Mouse (Mus musculus) lung, postnatal 0 days (tissue): ENCODE measurements around the gene Med16. TPM values are rescaled to one million over a fixed set of nuclear protein-coding genes. Genes with fewer than 3 reads are reported as not detected.

Source experiments
- ATAC-seq: fragments of 200-750 bp; cut with Nextera tagmentation; 2 replicates; pipeline ENCODE4 v1.8.0; 2017; ENCODE audit warnings: moderate library complexity
- DNase-seq: peaks from one replicate; pipeline ENCODE4 v3.0.0-alpha.2; 2016; ENCODE audit warnings: low spot score
- H3K27ac ChIP-seq: fragments of 300-500 bp; sonication (generic); 2 replicates; pipeline ENCODE4 v1.5.1; 2014; ENCODE audit warnings: antibody characterized with exemption, mild to moderate bottlenecking, low read length, mixed read lengths
- H3K27me3 ChIP-seq: fragments of 300-500 bp; sonication (generic); replicated peaks from 2 replicates; pipeline ENCODE4 v1.6.1; 2014; ENCODE audit warnings: low read length, mixed read lengths; ENCODE audit not compliant: insufficient read depth
- H3K36me3 ChIP-seq: fragments of 300-500 bp; sonication (generic); 2 replicates; pipeline ENCODE4 v1.6.1; 2014; ENCODE audit warnings: low read length, mixed read lengths; ENCODE audit not compliant: insufficient read depth
- H3K4me1 ChIP-seq: fragments of 300-500 bp; sonication (generic); 2 replicates; pipeline ENCODE4 v1.6.1; 2014; ENCODE audit warnings: antibody characterized with exemption, low read depth, low read length, mixed read lengths; ENCODE audit not compliant: insufficient read depth
- H3K4me2 ChIP-seq: fragments of 300-500 bp; sonication (generic); replicated peaks from 2 replicates; pipeline ENCODE4 v1.6.1; 2014; ENCODE audit warnings: low read depth, mild to moderate bottlenecking, low read length, moderate library complexity, mixed read lengths
- H3K4me3 ChIP-seq: fragments of 300-500 bp; sonication (generic); 2 replicates; pipeline ENCODE4 v1.5.1; 2014; ENCODE audit warnings: low read depth, low read length
- H3K9ac ChIP-seq: fragments of 300-500 bp; sonication (generic); replicated peaks from 2 replicates; pipeline ENCODE4 v1.6.1; 2014; ENCODE audit warnings: low read depth, mild to moderate bottlenecking
- H3K9me3 ChIP-seq: fragments of 300-500 bp; sonication (generic); 2 replicates; pipeline ENCODE4 v1.6.1; 2016; ENCODE audit warnings: low read length, mixed read lengths
- CTCF ChIP-seq: IDR thresholded peaks from 2 replicates; pipeline ENCODE4 v1.5.1; 2016; ENCODE audit warnings: antibody characterized with exemption, mild to moderate bottlenecking
- EP300 ChIP-seq: IDR thresholded peaks from 2 replicates; pipeline ENCODE4 v1.6.1; 2016; ENCODE audit warnings: antibody characterized with exemption, mild to moderate bottlenecking, control low read depth
- WGBS: fragments of 180-500 bp; shearing (Covaris S2); extraction: QIAGEN DNeasy Blood & Tissue Kit; methylation state at CpG from one replicate; pipeline ENCODE4 v1.1.7; 2014; 5-methylcytosine and 5-hydroxymethylcytosine counted together
- polyA plus RNA-seq: library from polyadenylated mRNA; unstranded; fragments of >200 nt; fragmentation: Nextera tagmentation; extraction: Ambion mirVana; gene quantifications from 2 replicates; pipeline ENCODE4 v1.2.1, GENCODE M21; 2015

Med16 gene
- polyA plus RNA-seq, 1 experiment from 2014 or later = 32.8 TPM

DNA sequence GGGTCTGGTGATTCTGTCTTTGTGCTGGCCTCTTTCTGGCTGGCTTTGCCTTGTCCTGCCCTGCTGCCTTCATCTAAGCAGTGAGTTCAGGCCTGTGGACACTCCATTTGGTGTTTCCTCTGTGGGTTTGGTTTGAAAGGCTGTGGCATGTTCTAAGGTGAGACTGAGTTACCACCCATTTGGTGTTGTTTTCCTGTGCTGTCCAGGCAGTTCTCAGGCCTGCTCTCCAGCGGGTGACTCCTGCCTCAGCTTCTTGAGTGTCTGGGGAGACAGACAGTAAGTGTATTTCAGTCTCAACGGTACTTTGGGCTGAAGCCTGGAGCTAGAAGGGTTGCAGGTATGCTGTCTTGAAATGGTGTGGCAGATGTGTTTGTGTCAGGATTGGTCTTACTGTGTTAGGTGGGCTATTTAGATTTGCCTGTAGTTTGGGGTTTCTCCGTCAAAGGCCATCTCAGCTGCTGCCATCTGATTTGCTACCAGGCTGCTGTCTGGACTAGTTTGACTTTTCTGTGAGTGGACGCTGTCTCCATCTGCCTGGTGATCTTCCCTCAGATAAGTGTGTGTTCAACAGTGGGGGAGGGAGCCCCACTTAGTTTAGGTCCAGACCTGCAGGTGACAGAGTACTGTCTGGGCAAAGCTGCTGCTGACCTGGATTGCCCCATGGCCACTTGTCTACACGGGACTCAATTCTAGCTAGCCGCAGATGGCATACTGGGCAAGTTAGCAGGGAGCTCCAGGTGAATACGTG lies 51.8 kb downstream of the Med16 start:
- no peak for DNase-seq
- peaks cover 26% of the 10 kb centered on the region for H3K36me3 ChIP-seq
- WGBS = 2% methylated on average over 7 of the region's 7 CpGs

GRCm38 (mm10) chr10:79856280-79856679 lies 52.4 kb downstream of the Med16 start:
- 12% methylated on average over 6 of the region's 6 CpGs for WGBS
- TF ChIP-seq CTCF = no peak
- TF ChIP-seq EP300 = no peak
- DNase-seq (no peak), ATAC-seq (no peak)
- peak overlapping the region; percentile 99 for H3K27ac ChIP-seq
- H3K4me1 ChIP-seq = peaks cover 47% of the 10 kb centered on the region
- H3K4me2 ChIP-seq = peak overlapping the region; percentile 89
- H3K9me3 ChIP-seq = no peaks in the 10 kb centered on the region
- peak overlapping the region; percentile 71 for H3K4me3 ChIP-seq
- H3K9ac ChIP-seq = peak overlapping the region; percentile 78
- peaks cover 21% of the 10 kb centered on the region; the same call in 1 of the 2 replicates for H3K36me3 ChIP-seq
- no peaks in the 10 kb centered on the region for H3K27me3 ChIP-seq

More for the DNA sequence above, 51.8 kb downstream of the Med16 start:
- TF ChIP-seq CTCF (no peak), EP300 (no peak; the same call in 1 of the 2 replicates)
- no peak for ATAC-seq
- peak overlapping the region; percentile 89 for H3K4me2 ChIP-seq
- H3K27ac ChIP-seq = peak overlapping the region; percentile 99
- H3K9me3 ChIP-seq = no peaks in the 10 kb centered on the region
- H3K4me3 ChIP-seq = peak overlapping the region; percentile 71
- H3K4me1 ChIP-seq = peaks cover 41% of the 10 kb centered on the region
- peak overlapping the region; percentile 78 for H3K9ac ChIP-seq
- no peaks in the 10 kb centered on the region for H3K27me3 ChIP-seq

DNA sequence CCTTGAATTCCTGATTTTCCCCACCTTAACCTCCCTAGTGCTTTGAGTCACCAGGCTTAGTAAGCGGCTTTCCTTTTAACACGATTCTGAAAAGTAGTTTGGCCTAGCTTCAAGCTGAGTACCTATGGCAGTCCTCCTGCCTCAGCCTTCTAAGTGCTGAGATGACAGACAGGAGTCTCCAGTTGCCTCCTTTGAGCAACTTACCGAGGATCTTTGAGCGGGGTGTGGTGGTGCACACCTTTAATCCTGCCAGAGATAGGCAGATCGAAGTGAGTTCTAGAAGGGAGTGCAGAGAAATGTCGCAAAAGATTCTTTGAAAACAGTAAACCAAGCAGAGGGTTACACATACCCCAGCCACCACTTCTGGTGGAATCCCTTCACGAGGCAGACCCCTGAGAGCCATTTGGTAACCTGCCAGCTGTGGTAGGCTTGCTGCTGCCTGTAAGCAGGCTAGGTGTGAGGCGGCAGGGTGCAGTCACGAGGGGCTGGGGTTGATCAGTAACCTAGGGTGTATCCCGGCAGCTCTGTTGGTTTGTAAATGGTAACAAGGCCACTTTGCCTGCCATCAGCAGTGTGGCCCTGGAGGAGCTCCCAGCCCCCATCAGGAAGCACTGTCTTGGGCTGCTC lies 53.1 kb downstream of the Med16 start:
- H3K27ac ChIP-seq = peak overlapping the region; percentile 99
- DNase-seq = peak; percentile 63
- H3K4me1 ChIP-seq = peaks cover 48% of the 10 kb centered on the region
- peaks cover 15% of the 10 kb centered on the region; the same call in 1 of the 2 replicates for H3K36me3 ChIP-seq
- ATAC-seq = no peak
- H3K9me3 ChIP-seq = no peaks in the 10 kb centered on the region
- TF ChIP-seq CTCF (no peak), EP300 (no peak)
- H3K4me3 ChIP-seq = peak overlapping the region; percentile 71
- under 1% methylated on average over 10 of the region's 10 CpGs for WGBS
- peak overlapping the region; percentile 78 for H3K9ac ChIP-seq
- no peaks in the 10 kb centered on the region for H3K27me3 ChIP-seq
- peak overlapping the region; percentile 89 for H3K4me2 ChIP-seq

- TF ChIP-seq EP300 = no peak
- no peak for TF ChIP-seq CTCF
- H3K4me1 ChIP-seq = peaks cover 48% of the 10 kb centered on the region
- peak overlapping the region; percentile 71 for H3K4me3 ChIP-seq
- H3K9ac ChIP-seq = peak overlapping the region; percentile 78
- H3K4me2 ChIP-seq = peak overlapping the region; percentile 89
- no peaks in the 10 kb centered on the region for H3K27me3 ChIP-seq
- ATAC-seq (peak; percentile 22), DNase-seq (peak; percentile 81)
- WGBS = 4% methylated on average over 64 of the region's 83 CpGs
- peaks cover 8% of the 10 kb centered on the region; the same call in 1 of the 2 replicates for H3K36me3 ChIP-seq
- H3K9me3 ChIP-seq = no peaks in the 10 kb centered on the region
- H3K27ac ChIP-seq = peak overlapping the region; percentile 99
Measured at GRCm38 (mm10) chr10:79854801-79855541, 53.8 kb downstream of the Med16 start.

- peak within 1 kb of the TSS; percentile 78 for H3K9ac ChIP-seq
- peak; percentile 90 for ATAC-seq
- peak within 1 kb of the TSS; percentile 71 for H3K4me3 ChIP-seq
- peak within 1 kb of the TSS; percentile 99 for H3K27ac ChIP-seq
- no peaks in the 10 kb centered on the region for H3K36me3 ChIP-seq
- TF ChIP-seq EP300 = no peak; the same call in 1 of the 2 replicates
- no peaks in the 10 kb centered on the region for H3K27me3 ChIP-seq
- H3K9me3 ChIP-seq = no peaks in the 10 kb centered on the region
- peak; percentile 100 for DNase-seq
- peaks cover 51% of the 10 kb centered on the region for H3K4me1 ChIP-seq
- peak within 1 kb of the TSS; percentile 89 for H3K4me2 ChIP-seq
- under 1% methylated on average over 74 of the region's 75 CpGs for WGBS
Measured at GRCm38 (mm10) chr10:79853860-79854795, 54.6 kb downstream of the Med16 start, which contains the start of gene Ptbp1. TSS of gene Ptbp1 (plus strand) at chr10:79854427.
